Mouse (Mus musculus) midbrain, postnatal 0 days (tissue): Measurements from ENCODE around the gene Glrp1. TPM values are rescaled to one million over a fixed set of nuclear protein-coding genes. Genes with fewer than 3 reads are reported as not detected.

Experiments used
- ATAC-seq: fragments of 200-750 bp; cut with Nextera tagmentation; 2 replicates; pipeline ENCODE4 v1.8.0; 2017; ENCODE audit warnings: moderate number of reproducible peaks, mild to moderate bottlenecking, moderate TSS enrichment, moderate library complexity; ENCODE audit not compliant: low FRiP score
- DNase-seq: peaks from one replicate; pipeline ENCODE4 v3.0.0-alpha.2; 2015; ENCODE audit warnings: low spot score
- H3K27ac ChIP-seq: fragments of 300-500 bp; sonication (generic); 2 replicates; pipeline ENCODE4 v1.5.1; 2014; ENCODE audit warnings: low read depth, mild to moderate bottlenecking, low read length, mixed read lengths
- H3K27me3 ChIP-seq: fragments of 300-500 bp; sonication (generic); 2 replicates; pipeline ENCODE4 v1.6.1; 2014; ENCODE audit warnings: low read length, control low read depth, mixed read lengths; ENCODE audit not compliant: insufficient read depth
- H3K36me3 ChIP-seq: fragments of 300-500 bp; sonication (generic); 2 replicates; pipeline ENCODE4 v1.6.1; 2014; ENCODE audit warnings: low read length, control low read depth, mixed read lengths; ENCODE audit not compliant: insufficient read depth
- H3K4me1 ChIP-seq: fragments of 300-500 bp; sonication (generic); 2 replicates; pipeline ENCODE4 v1.6.1; 2014; ENCODE audit warnings: mild to moderate bottlenecking, control low read depth, antibody characterized with exemption, low read length, mixed read lengths; ENCODE audit not compliant: insufficient read depth
- H3K4me2 ChIP-seq: fragments of 300-500 bp; sonication (generic); 2 replicates; pipeline ENCODE4 v1.6.1; 2014; ENCODE audit warnings: low read depth, mild to moderate bottlenecking, low read length, mixed read lengths; ENCODE audit not compliant: poor library complexity, severe bottlenecking
- H3K4me3 ChIP-seq: fragments of 300-500 bp; sonication (generic); 2 replicates; pipeline ENCODE4 v1.5.1; 2014; ENCODE audit warnings: low read depth, mild to moderate bottlenecking, low read length, moderate library complexity
- H3K9ac ChIP-seq: fragments of 300-500 bp; sonication (generic); replicated peaks from 2 replicates; pipeline ENCODE4 v1.6.1; 2014; ENCODE audit warnings: mild to moderate bottlenecking, low read length, moderate library complexity, mixed read lengths; ENCODE audit not compliant: poor library complexity, severe bottlenecking
- H3K9me3 ChIP-seq: fragments of 300-500 bp; sonication (generic); 2 replicates; pipeline ENCODE4 v1.6.1; 2016; ENCODE audit warnings: low read length, control low read depth
- CTCF ChIP-seq: IDR thresholded peaks from 2 replicates; pipeline ENCODE4 v1.5.1; 2016; ENCODE audit warnings: antibody characterized with exemption, mild to moderate bottlenecking
- WGBS: fragments of 180-500 bp; shearing (Covaris S2); extraction: QIAGEN DNeasy Blood & Tissue Kit; methylation state at CpG from one replicate; pipeline ENCODE4 v1.1.7; 2014; 5-methylcytosine and 5-hydroxymethylcytosine counted together
- polyA plus RNA-seq: library from polyadenylated mRNA; unstranded; fragments of >200 nt; fragmentation: Nextera tagmentation; extraction: Ambion mirVana; gene quantifications from 2 replicates; pipeline ENCODE4 v1.2.1, GENCODE M21; 2015
- total RNA-seq: library from RNA; depleted of rRNA; stranded (reverse); fragments of >200 nt; gene quantifications from 2 replicates; pipeline ENCODE4 v1.2.3, GENCODE M21; 2014

Glrp1 gene
- total and polyA plus RNA-seq, 2 experiments from 2014 or later: 0.07 TPM; not detected in 1

GRCm38 (mm10) chr1:88473899-88474298 is 36.0 kb downstream of the Glrp1 start:
- H3K4me1 ChIP-seq: peaks cover 6% of the 10 kb centered on the region; the same call in 1 of the 2 replicates
- no peak overlapping the region for H3K4me3 ChIP-seq
- ATAC-seq: no peak
- no peak overlapping the region for H3K27ac ChIP-seq
- H3K9ac ChIP-seq: no peak overlapping the region
- WGBS: 77% methylated on average over 2 of the region's 2 CpGs
- H3K9me3 ChIP-seq: no peaks in the 10 kb centered on the region
- peak; percentile 63 for TF ChIP-seq CTCF
- H3K4me2 ChIP-seq: no peak overlapping the region
- DNase-seq: peak; percentile 34
- H3K36me3 ChIP-seq: no peaks in the 10 kb centered on the region
- H3K27me3 ChIP-seq: no peaks in the 10 kb centered on the region

- no peak for ATAC-seq
- Histone ChIP-seq H3K36me3 (no peaks in the 10 kb centered on the region), H3K27me3 (no peaks in the 10 kb centered on the region), H3K27ac (0 out of 2 replicates have a peak overlapping the region, but pooled peaks have one; percentile 6), H3K4me3 (no peak overlapping the region), H3K4me2 (no peak overlapping the region), H3K4me1 (peaks cover 3% of the 10 kb centered on the region; the same call in 1 of the 2 replicates), H3K9me3 (no peaks in the 10 kb centered on the region), H3K9ac (no peak overlapping the region)
- 13% methylated on average over 6 of the region's 6 CpGs for WGBS
- no peak for TF ChIP-seq CTCF
- DNase-seq: no peak
Measured at GRCm38 (mm10) chr1:88472258-88472657, 37.6 kb downstream of the Glrp1 start.

- Histone ChIP-seq H3K36me3 (no peaks in the 10 kb centered on the region), H3K9me3 (no peaks in the 10 kb centered on the region), H3K27ac (no peak overlapping the region), H3K4me3 (no peak overlapping the region), H3K9ac (no peak overlapping the region), H3K4me1 (peaks cover 3% of the 10 kb centered on the region; the same call in 1 of the 2 replicates), H3K27me3 (no peaks in the 10 kb centered on the region), H3K4me2 (no peak overlapping the region)
- no peak for TF ChIP-seq CTCF
- DNase-seq (no peak), ATAC-seq (no peak)
- WGBS: 89% methylated on average over 4 of the region's 4 CpGs
Measured at GRCm38 (mm10) chr1:88469746-88470145, 40.1 kb downstream of the Glrp1 start.

GRCm38 (mm10) chr1:88468335-88468734 is 41.5 kb downstream of the Glrp1 start:
- no peak for TF ChIP-seq CTCF
- Histone ChIP-seq H3K27me3 (no peaks in the 10 kb centered on the region), H3K27ac (no peak overlapping the region), H3K9me3 (no peaks in the 10 kb centered on the region), H3K4me2 (no peak overlapping the region), H3K36me3 (no peaks in the 10 kb centered on the region), H3K4me1 (peaks cover 3% of the 10 kb centered on the region; the same call in 1 of the 2 replicates), H3K4me3 (no peak overlapping the region), H3K9ac (no peak overlapping the region)
- no peak for DNase-seq
- ATAC-seq: no peak
- 89% methylated on average over 2 of the region's 2 CpGs for WGBS

GRCm38 (mm10) chr1:88467866-88468265 is 42.0 kb downstream of the Glrp1 start:
- Histone ChIP-seq H3K4me1 (peaks cover 3% of the 10 kb centered on the region; the same call in 1 of the 2 replicates), H3K36me3 (no peaks in the 10 kb centered on the region), H3K9me3 (no peaks in the 10 kb centered on the region), H3K27ac (no peak overlapping the region), H3K4me2 (no peak overlapping the region), H3K9ac (no peak overlapping the region), H3K4me3 (no peak overlapping the region), H3K27me3 (no peaks in the 10 kb centered on the region)
- DNase-seq: no peak
- TF ChIP-seq CTCF: no peak
- 78% methylated on average over 5 of the region's 5 CpGs for WGBS
- ATAC-seq: no peak

GRCm38 (mm10) chr1:88466325-88467064 is 43.4 kb downstream of the Glrp1 start:
- DNase-seq: no peak
- no peak for TF ChIP-seq CTCF
- Histone ChIP-seq H3K36me3 (no peaks in the 10 kb centered on the region), H3K4me2 (no peak overlapping the region), H3K4me1 (peaks cover 3% of the 10 kb centered on the region; the same call in 1 of the 2 replicates), H3K4me3 (no peak overlapping the region), H3K27me3 (no peaks in the 10 kb centered on the region), H3K27ac (no peak overlapping the region), H3K9me3 (no peaks in the 10 kb centered on the region), H3K9ac (no peak overlapping the region)
- 59% methylated on average over 8 of the region's 8 CpGs for WGBS
- ATAC-seq: no peak
